Mouse (Mus musculus): Measurements from ENCODE around the gene Hoxa9. TPM values are rescaled to one million over a fixed set of nuclear protein-coding genes. Genes with fewer than 3 reads are reported as not detected.

Hoxa9 gene
- polyA plus RNA-seq, 1 experiment from 2014 or later, result 67.8 TPM

DNA sequence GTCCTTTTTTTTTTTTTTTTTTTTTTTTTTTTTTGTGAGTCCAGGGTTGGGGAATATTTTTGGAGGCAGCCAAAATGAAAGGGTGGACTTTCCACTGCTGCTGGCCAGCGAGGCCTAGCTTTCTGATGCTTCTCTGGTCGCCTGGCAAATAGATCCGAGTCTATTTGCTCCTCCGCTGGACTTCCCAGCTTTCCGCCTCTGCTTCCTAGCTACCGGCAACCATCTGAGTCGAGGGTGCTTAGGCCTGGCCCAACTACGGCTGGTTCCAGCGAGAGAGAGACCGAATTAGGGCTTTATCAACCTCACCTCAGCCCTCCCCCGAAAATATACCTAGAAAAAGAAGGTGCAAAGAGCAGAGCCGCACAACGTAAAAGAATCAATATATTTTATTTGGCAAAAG lies 8.2 kb downstream of the Hoxa9 start:
- no peaks in the 10 kb centered on the region for H3K9me3 ChIP-seq (ENCODE audit: control insufficient read depth, low read length)
- no peak for ATAC-seq (ENCODE audit: low FRiP score, low TSS enrichment)
- H3K36me3 ChIP-seq (ENCODE audit: control insufficient read depth, insufficient read depth, low read length), result peaks cover 10% of the 10 kb centered on the region; the same call in 1 of the 2 replicates
- peak overlapping the region; percentile 97 for H3K4me2 ChIP-seq (replicated peaks; ENCODE audit: low read depth, low read length)
- 0 out of 2 replicates have a peak, but pooled peaks cover 7% of the 10 kb centered on the region for H3K27me3 ChIP-seq (ENCODE audit: control insufficient read depth, insufficient read depth, low read length)
- peak overlapping the region; percentile 98 for H3K27ac ChIP-seq (ENCODE audit: low read depth, low read length)
- H3K4me1 ChIP-seq (ENCODE audit: control insufficient read depth, insufficient read depth, low read length), result peaks cover 44% of the 10 kb centered on the region
- peak overlapping the region; percentile 64 for H3K4me3 ChIP-seq (ENCODE audit: low read length)
- 2% methylated on average over 13 of the region's 13 CpGs for WGBS
- peak overlapping the region; percentile 87 for H3K9ac ChIP-seq (ENCODE audit: low read depth, low read length)

DNA sequence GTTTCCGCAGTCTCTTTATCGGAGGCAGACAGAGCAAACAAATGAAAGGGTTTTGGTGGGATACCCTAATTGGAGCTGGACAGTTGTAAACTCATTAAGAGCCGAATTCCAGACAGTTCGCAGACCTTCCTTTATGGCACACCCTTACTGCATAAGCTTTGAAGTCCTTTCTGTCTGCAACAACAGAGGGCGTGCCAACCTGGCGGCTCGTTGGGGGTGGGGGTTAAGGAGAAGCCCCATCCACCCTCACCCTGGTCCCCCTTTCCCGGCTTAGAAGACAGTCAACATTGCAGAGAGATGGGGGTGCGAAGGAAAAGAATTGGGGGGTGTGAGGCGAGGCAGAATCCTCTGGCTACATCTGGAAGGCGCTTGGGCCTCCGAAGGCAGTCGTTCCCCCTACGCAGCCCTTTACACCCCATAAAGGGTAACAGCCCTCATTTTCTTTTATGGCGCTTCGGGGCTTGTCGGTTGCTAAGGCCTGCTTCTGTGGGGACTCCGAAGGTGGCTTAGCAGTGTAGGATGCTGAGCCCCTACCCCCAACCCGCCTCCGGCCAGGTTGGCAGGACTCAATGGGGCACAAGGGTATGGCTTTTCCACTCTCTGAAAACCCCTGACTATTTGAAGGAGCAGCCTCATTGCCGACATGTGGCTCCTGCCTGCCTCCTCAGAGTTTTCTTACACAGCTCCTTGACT lies 8.8 kb downstream of the Hoxa9 start:
- H3K4me3 ChIP-seq (ENCODE audit: low read length), result peak overlapping the region; percentile 64
- peak overlapping the region; percentile 98 for H3K27ac ChIP-seq (ENCODE audit: low read depth, low read length)
- H3K27me3 ChIP-seq (ENCODE audit: control insufficient read depth, insufficient read depth, low read length), result 0 out of 2 replicates have a peak, but pooled peaks cover 7% of the 10 kb centered on the region
- H3K4me2 ChIP-seq (replicated peaks; ENCODE audit: low read depth, low read length), result peak overlapping the region; percentile 97
- H3K9me3 ChIP-seq (ENCODE audit: control insufficient read depth, low read length), result no peaks in the 10 kb centered on the region
- ATAC-seq (ENCODE audit: low FRiP score, low TSS enrichment), result peak; percentile 43
- 2% methylated on average over 21 of the region's 21 CpGs for WGBS
- H3K36me3 ChIP-seq (ENCODE audit: control insufficient read depth, insufficient read depth, low read length), result peaks cover 10% of the 10 kb centered on the region; the same call in 1 of the 2 replicates
- H3K9ac ChIP-seq (ENCODE audit: low read depth, low read length), result peak overlapping the region; percentile 87
- H3K4me1 ChIP-seq (ENCODE audit: control insufficient read depth, insufficient read depth, low read length), result peaks cover 39% of the 10 kb centered on the region

DNA sequence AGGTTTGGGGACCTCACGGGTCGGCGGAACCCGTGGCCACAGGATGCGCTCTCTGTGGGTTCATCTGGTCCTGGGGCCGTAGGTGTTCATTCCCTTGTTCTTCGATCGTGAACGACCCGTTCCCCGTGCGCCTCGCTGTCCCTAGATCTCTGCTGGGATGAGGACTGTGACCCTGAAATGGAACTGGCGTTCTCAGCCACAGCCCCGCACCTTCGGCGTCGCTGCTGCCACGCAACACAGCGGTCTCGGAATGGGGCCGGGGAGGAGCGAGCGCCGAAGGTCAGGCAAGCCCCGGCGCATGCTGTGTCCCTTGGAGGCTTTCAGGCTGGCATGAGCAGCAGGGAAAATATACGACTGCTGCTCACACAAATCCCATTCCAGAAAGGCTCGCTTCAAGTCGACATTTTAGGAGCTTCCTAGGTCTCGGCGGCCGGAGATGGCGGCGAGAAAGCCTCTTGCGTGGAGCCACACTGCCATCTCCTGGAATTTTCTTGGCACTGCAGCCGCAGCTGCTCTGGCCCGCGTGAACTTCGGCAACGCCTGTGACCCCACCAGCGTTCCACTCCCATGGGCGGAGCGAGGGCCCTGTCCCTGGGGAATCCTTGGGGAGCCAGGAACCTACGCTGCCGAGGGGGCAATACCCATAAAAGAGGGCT lies 9.4 kb downstream of the Hoxa9 start, which contains the start of gene Hoxa7:
Gene Hoxa7, minus strand, starts transcription at position 518 of the 656 bp plus-strand sequence.
- Histone ChIP-seq H3K4me3 (ENCODE audit: low read length) (peak within 1 kb of the TSS; percentile 64), H3K9me3 (ENCODE audit: control insufficient read depth, low read length) (no peaks in the 10 kb centered on the region), H3K4me1 (ENCODE audit: control insufficient read depth, insufficient read depth, low read length) (peaks cover 34% of the 10 kb centered on the region), H3K9ac (ENCODE audit: low read depth, low read length) (peak within 1 kb of the TSS; percentile 87), H3K36me3 (ENCODE audit: control insufficient read depth, insufficient read depth, low read length) (peaks cover 10% of the 10 kb centered on the region; the same call in 1 of the 2 replicates), H3K27me3 (ENCODE audit: control insufficient read depth, insufficient read depth, low read length) (0 out of 2 replicates have a peak, but pooled peaks cover 7% of the 10 kb centered on the region), H3K4me2 (replicated peaks; ENCODE audit: low read depth, low read length) (peak within 1 kb of the TSS; percentile 97), H3K27ac (ENCODE audit: low read depth, low read length) (peak within 1 kb of the TSS; percentile 98)
- WGBS, result under 1% methylated on average over 46 of the region's 46 CpGs
- peak; percentile 25 for ATAC-seq (ENCODE audit: low FRiP score, low TSS enrichment)

DNA sequence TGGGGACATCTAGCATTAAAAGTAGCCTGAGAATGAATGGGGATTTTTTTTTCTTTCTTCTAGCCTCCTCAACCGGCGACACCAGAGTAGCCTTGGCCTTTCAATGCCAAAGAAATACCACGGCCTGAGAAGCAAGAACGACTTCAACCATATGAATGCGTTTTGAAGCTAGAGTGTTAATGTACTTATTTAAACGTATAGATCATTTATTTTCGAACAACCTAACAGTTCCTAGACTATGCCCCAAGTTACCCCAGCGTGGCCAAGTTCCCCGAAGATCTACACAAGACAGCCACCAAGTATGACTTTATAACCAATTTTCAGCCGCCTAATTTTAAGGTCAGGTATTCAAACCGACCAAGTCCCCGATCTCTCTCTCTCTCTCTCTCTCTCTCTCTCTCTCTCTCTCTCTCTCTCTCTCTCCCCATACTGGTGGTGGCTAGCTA lies 10.0 kb downstream of the Hoxa9 start:
- Histone ChIP-seq H3K9ac (ENCODE audit: low read depth, low read length) (peak overlapping the region; percentile 87), H3K4me3 (ENCODE audit: low read length) (peak overlapping the region; percentile 64), H3K4me1 (ENCODE audit: control insufficient read depth, insufficient read depth, low read length) (peaks cover 34% of the 10 kb centered on the region), H3K36me3 (ENCODE audit: control insufficient read depth, insufficient read depth, low read length) (peaks cover 10% of the 10 kb centered on the region; the same call in 1 of the 2 replicates), H3K27ac (ENCODE audit: low read depth, low read length) (peak overlapping the region; percentile 98), H3K9me3 (ENCODE audit: control insufficient read depth, low read length) (no peaks in the 10 kb centered on the region), H3K4me2 (replicated peaks; ENCODE audit: low read depth, low read length) (peak overlapping the region; percentile 97), H3K27me3 (ENCODE audit: control insufficient read depth, insufficient read depth, low read length) (0 out of 2 replicates have a peak, but pooled peaks cover 7% of the 10 kb centered on the region)
- 3% methylated on average over 12 of the region's 12 CpGs for WGBS
- no peak for ATAC-seq (ENCODE audit: low FRiP score, low TSS enrichment)

DNA sequence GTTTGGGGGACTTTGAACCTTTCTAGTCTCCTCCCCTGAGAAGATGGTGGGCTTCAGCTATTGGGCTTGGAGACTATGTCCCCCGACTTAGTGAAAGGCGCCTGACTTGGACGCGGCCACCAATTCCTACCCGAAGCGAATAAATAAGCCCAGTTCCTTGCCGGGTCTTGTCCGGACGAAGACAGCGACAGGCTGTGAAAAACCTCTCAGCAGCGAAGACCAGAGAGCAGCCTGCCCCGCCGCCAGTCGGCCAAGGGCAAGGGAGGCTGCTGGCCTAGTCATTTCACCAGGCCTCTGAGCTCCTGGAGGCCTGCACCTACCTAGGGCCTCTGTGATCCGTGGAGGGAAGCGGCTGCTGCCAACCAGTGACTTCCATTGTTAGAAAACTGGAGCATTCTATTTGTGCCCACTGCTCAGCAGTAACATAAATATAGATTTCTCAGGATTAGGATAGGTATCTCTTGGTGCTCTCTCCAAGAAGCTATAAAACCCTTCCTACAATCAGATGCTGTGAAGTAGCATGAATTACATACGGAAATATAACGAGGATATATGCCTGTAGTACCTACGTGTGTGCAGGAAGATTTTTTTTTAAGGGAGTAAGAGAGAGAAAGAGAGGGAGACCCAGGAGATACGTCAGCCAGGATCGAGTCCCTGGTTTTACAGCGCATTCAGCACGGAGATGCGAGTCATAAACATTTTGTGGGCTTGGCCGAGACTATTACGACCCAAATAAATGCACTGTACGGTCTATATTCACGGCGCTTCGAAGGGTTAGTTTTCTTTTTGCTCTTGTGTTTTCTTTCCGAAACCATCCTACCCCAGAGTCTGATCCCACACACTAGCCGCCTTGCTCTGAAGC lies 10.7 kb downstream of the Hoxa9 start:
- Histone ChIP-seq H3K4me3 (ENCODE audit: low read length) (peak overlapping the region; percentile 64), H3K9me3 (ENCODE audit: control insufficient read depth, low read length) (no peaks in the 10 kb centered on the region), H3K4me2 (replicated peaks; ENCODE audit: low read depth, low read length) (peak overlapping the region; percentile 97), H3K36me3 (ENCODE audit: control insufficient read depth, insufficient read depth, low read length) (peaks cover 10% of the 10 kb centered on the region; the same call in 1 of the 2 replicates), H3K9ac (ENCODE audit: low read depth, low read length) (peak overlapping the region; percentile 87), H3K4me1 (ENCODE audit: control insufficient read depth, insufficient read depth, low read length) (peaks cover 38% of the 10 kb centered on the region), H3K27me3 (ENCODE audit: control insufficient read depth, insufficient read depth, low read length) (0 out of 2 replicates have a peak, but pooled peaks cover 7% of the 10 kb centered on the region), H3K27ac (ENCODE audit: low read depth, low read length) (peak overlapping the region; percentile 98)
- ATAC-seq (ENCODE audit: low FRiP score, low TSS enrichment), result no peak
- WGBS, result 6% methylated on average over 32 of the region's 32 CpGs

DNA sequence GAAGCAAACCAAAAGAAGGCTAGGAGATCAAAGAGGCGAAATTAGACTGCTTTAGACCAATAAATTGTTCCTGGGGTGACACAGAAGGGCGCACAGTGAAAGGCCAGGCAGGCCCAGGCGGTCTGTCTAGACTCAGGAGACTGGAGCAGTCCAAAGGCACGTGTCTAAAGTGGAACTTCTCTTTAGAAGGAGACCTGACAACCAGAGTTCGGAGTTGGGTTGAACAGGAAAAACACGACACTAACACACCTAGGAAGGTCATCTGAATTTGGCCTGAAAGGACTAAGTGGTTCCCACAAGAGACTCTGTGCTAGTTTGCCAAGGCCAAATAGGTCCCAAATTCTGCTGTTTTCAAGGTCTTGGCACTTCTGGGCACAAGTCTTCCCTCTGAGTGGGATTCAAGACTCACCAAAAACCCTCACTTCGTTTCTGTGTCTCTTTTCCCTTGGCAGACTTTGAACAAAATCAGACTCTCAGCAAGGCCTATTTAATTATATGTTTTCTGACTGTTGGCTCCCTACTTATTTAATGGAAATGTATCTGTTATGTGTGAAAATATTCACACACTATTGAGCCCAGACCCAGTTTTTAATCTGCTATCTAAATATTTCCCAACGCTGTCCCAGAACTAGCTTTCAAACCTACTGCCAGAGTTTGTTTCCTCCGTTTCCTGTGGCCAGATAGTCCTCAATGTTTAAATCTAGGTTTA lies 11.5 kb downstream of the Hoxa9 start:
- peak overlapping the region; percentile 87 for H3K9ac ChIP-seq (ENCODE audit: low read depth, low read length)
- H3K27me3 ChIP-seq (ENCODE audit: control insufficient read depth, insufficient read depth, low read length), result 0 out of 2 replicates have a peak, but pooled peaks cover 7% of the 10 kb centered on the region
- H3K9me3 ChIP-seq (ENCODE audit: control insufficient read depth, low read length), result no peaks in the 10 kb centered on the region
- H3K36me3 ChIP-seq (ENCODE audit: control insufficient read depth, insufficient read depth, low read length), result peaks cover 9% of the 10 kb centered on the region; the same call in 1 of the 2 replicates
- 24% methylated on average over 9 of the region's 9 CpGs for WGBS
- peaks cover 46% of the 10 kb centered on the region for H3K4me1 ChIP-seq (ENCODE audit: control insufficient read depth, insufficient read depth, low read length)
- H3K4me3 ChIP-seq (ENCODE audit: low read length), result peak overlapping the region; percentile 64
- H3K4me2 ChIP-seq (replicated peaks; ENCODE audit: low read depth, low read length), result peak overlapping the region; percentile 97
- ATAC-seq (ENCODE audit: low FRiP score, low TSS enrichment), result no peak
- H3K27ac ChIP-seq (ENCODE audit: low read depth, low read length), result peak overlapping the region; percentile 98; the same call in 1 of the 2 replicates

DNA sequence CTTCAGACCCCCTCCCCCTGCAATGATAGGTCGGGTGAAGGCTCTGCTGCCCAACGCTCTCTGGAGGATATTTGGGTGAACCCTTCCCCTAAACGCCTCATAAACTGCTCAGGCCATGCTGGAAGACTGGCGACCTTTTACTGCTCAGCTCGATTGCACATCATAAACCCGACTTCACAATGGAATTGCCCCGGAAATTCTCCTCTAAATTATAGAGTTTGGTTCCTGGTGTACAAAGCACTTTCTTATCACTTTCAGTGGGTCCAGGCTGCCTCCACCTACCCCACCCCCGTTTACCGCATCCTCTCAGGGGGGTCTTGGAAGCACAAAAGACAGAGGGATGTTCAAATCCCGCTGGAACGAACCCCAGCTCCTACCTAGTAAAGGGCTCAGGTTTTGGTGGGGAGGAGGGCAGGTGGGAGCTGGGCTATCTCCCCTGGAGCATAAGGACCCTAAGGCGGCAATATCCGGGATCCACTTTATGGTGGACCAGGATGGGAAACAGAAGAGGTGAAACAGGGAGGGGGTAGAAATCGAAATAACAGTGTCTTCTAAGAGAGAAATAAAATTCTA lies 12.2 kb downstream of the Hoxa9 start:
- H3K4me3 ChIP-seq (ENCODE audit: low read length), result peak overlapping the region; percentile 64
- peaks cover 50% of the 10 kb centered on the region for H3K4me1 ChIP-seq (ENCODE audit: control insufficient read depth, insufficient read depth, low read length)
- H3K36me3 ChIP-seq (ENCODE audit: control insufficient read depth, insufficient read depth, low read length), result peaks cover 3% of the 10 kb centered on the region; the same call in 1 of the 2 replicates
- no peaks in the 10 kb centered on the region for H3K9me3 ChIP-seq (ENCODE audit: control insufficient read depth, low read length)
- peak overlapping the region; percentile 97 for H3K4me2 ChIP-seq (replicated peaks; ENCODE audit: low read depth, low read length)
- H3K9ac ChIP-seq (ENCODE audit: low read depth, low read length), result peak overlapping the region; percentile 87
- peak overlapping the region; percentile 98 for H3K27ac ChIP-seq (ENCODE audit: low read depth, low read length)
- H3K27me3 ChIP-seq (ENCODE audit: control insufficient read depth, insufficient read depth, low read length), result 0 out of 2 replicates have a peak, but pooled peaks cover 7% of the 10 kb centered on the region
- WGBS, result 10% methylated on average over 14 of the region's 14 CpGs
- ATAC-seq (ENCODE audit: low FRiP score, low TSS enrichment), result 0 out of 2 replicates have a peak, but pooled peaks have one; percentile 4

All from kidney, embryonic 14.5 days (tissue).